Mouse (Mus musculus): ENCODE results near the gene Prkn.

DNA sequence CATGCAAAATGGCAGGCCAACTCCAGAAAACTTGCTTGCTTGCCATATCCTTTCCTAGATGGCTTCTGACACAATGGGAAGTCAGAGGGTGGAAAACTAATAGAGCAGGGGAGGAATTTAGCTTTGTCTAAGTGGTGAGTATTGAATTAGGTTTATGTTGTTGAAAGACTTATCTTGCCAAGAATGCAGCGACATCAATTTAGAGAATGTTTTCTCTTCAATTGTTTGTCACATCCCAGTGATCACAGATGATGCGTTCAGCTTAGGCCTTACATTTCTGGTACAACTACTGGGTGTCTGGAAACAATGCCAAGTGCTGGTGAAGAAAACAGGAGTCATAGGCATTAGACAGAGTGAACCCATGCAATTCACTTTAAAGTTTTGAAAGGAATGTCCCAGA lies 628.4 kb downstream of the Prkn start:
- no peak for TF ChIP-seq POLR2A (IDR thresholded peaks at IDR 0.05; ENCODE audit: extremely low read depth, insufficient read depth, low read length)
- no peak for TF ChIP-seq CTCF (IDR thresholded peaks at IDR 0.05; ENCODE audit: low read depth, low read length)

Measured in liver, adult 2 months (tissue).